Mouse (Mus musculus): ENCODE measurements around the gene Lrrc8b. TPM values are rescaled to one million over a fixed set of nuclear protein-coding genes. Genes with fewer than 3 reads are reported as not detected.

Gene Lrrc8b
- total and polyA plus RNA-seq, 3 experiments = 7.4 to 14.0 TPM; not detected in 1

GRCm38 (mm10) chr5:105477527-105477926, 62.0 kb downstream of the Lrrc8b start:
- no peaks in the 10 kb centered on the region for H3K4me1 ChIP-seq (ENCODE audit: control insufficient read depth in 1 of 2, insufficient read depth in 2 of 2, low read length in 2 of 2)
- H3K9me3 ChIP-seq (replicated peaks; ENCODE audit: insufficient read depth, low read length) = no peaks in the 10 kb centered on the region
- no peak for DNase-seq (ENCODE audit: low read depth, low spot score)
- H3K27ac ChIP-seq (ENCODE audit: control insufficient read depth, low read depth, low read length) = no peak overlapping the region
- H3K4me3 ChIP-seq (ENCODE audit: control insufficient read depth in 1 of 2, insufficient read depth in 1 of 2, low read depth in 2 of 2, low read length in 2 of 2) = no peak overlapping the region
- TF ChIP-seq ETS1 (IDR thresholded peaks at IDR 0.05; ENCODE audit: low read depth, low read length) (no peak), CTCF (IDR thresholded peaks at IDR 0.05 in 2 of 3, conservative IDR thresholded peaks at IDR 0.05 in 1 of 3; ENCODE audit: control insufficient read depth in 1 of 3, insufficient read depth in 1 of 3, low read depth in 2 of 3, low read length in 3 of 3, poor library complexity in 1 of 3, severe bottlenecking in 1 of 3) (no peak), ZC3H11A (IDR thresholded peaks at IDR 0.05; ENCODE audit: low read depth, low read length) (no peak), GATA1 (IDR thresholded peaks at IDR 0.05; ENCODE audit: low read depth, low read length) (no peak), ZKSCAN1 (IDR thresholded peaks at IDR 0.05; ENCODE audit: low read depth, low read length) (no peak)
- no peak overlapping the region for H3K9ac ChIP-seq (ENCODE audit: control insufficient read depth, low read depth, low read length, poor library complexity, severe bottlenecking)
- peaks cover 0 to 7% of the 10 kb centered on the region in 2 experiments; a peak in 2 of 4 replicates for H3K36me3 ChIP-seq (ENCODE audit: control insufficient read depth in 1 of 2, insufficient read depth in 2 of 2, low read length in 2 of 2)
- H3K79me2 ChIP-seq (ENCODE audit: control insufficient read depth, insufficient read depth, low read length, poor library complexity) = no peaks in the 10 kb centered on the region
- H3K27me3 ChIP-seq (ENCODE audit: control insufficient read depth in 1 of 2, insufficient read depth in 2 of 2, low read length in 2 of 2) = no peaks in the 10 kb centered on the region

DNA sequence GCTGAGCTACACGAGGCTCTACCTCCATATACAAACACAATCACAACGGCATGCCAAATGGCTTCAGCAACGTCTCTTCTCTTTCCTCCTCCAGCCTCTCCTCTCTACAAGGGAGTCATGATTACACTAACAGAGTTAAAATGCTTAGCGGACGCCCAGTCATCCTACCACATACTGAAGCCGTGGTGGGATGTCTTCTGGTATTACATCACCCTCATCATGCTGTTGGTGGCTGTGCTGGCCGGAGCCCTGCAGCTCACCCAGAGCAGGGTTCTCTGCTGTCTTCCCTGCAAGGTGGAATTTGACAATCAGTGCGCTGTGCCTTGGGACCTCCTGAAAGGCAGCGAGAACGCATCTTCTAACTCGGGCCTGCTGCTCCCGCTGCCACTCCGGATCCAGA, 64.1 kb downstream of the Lrrc8b start:
- no peak overlapping the region for H3K4me3 ChIP-seq (ENCODE audit: control insufficient read depth in 1 of 2, insufficient read depth in 1 of 2, low read depth in 2 of 2, low read length in 2 of 2)
- H3K79me2 ChIP-seq (ENCODE audit: control insufficient read depth, insufficient read depth, low read length, poor library complexity) = no peaks in the 10 kb centered on the region
- no peaks in the 10 kb centered on the region for H3K9me3 ChIP-seq (replicated peaks; ENCODE audit: insufficient read depth, low read length)
- no peaks in the 10 kb centered on the region for H3K4me1 ChIP-seq (ENCODE audit: control insufficient read depth in 1 of 2, insufficient read depth in 2 of 2, low read length in 2 of 2)
- TF ChIP-seq ELF1 (IDR thresholded peaks at IDR 0.05; ENCODE audit: low read depth, low read length) (no peak), TCF12 (IDR thresholded peaks at IDR 0.05; ENCODE audit: low read depth, low read length) (no peak)
- H3K36me3 ChIP-seq (ENCODE audit: control insufficient read depth in 1 of 2, insufficient read depth in 2 of 2, low read length in 2 of 2) = peaks cover 0 to 5% of the 10 kb centered on the region in 2 experiments; a peak in 2 of 4 replicates
- H3K27ac ChIP-seq (ENCODE audit: control insufficient read depth, low read depth, low read length) = no peak overlapping the region
- no peak for DNase-seq (ENCODE audit: low read depth, low spot score)
- H3K27me3 ChIP-seq (ENCODE audit: control insufficient read depth in 1 of 2, insufficient read depth in 2 of 2, low read length in 2 of 2) = no peaks in the 10 kb centered on the region
- no peak overlapping the region for H3K9ac ChIP-seq (ENCODE audit: control insufficient read depth, low read depth, low read length, poor library complexity, severe bottlenecking)

GRCm38 (mm10) chr5:105480561-105480960, 65.0 kb downstream of the Lrrc8b start:
- no peak for DNase-seq (ENCODE audit: low read depth, low spot score)
- Histone ChIP-seq H3K36me3 (ENCODE audit: control insufficient read depth in 1 of 2, insufficient read depth in 2 of 2, low read length in 2 of 2) (peaks cover 0 to 5% of the 10 kb centered on the region in 2 experiments; a peak in 2 of 4 replicates), H3K27me3 (ENCODE audit: control insufficient read depth in 1 of 2, insufficient read depth in 2 of 2, low read length in 2 of 2) (no peaks in the 10 kb centered on the region), H3K9ac (ENCODE audit: control insufficient read depth, low read depth, low read length, poor library complexity, severe bottlenecking) (no peak overlapping the region), H3K27ac (ENCODE audit: control insufficient read depth, low read depth, low read length) (no peak overlapping the region), H3K4me1 (ENCODE audit: control insufficient read depth in 1 of 2, insufficient read depth in 2 of 2, low read length in 2 of 2) (no peaks in the 10 kb centered on the region), H3K4me3 (ENCODE audit: control insufficient read depth in 1 of 2, insufficient read depth in 1 of 2, low read depth in 2 of 2, low read length in 2 of 2) (no peak overlapping the region), H3K79me2 (ENCODE audit: control insufficient read depth, insufficient read depth, low read length, poor library complexity) (no peaks in the 10 kb centered on the region), H3K9me3 (replicated peaks; ENCODE audit: insufficient read depth, low read length) (no peaks in the 10 kb centered on the region)
- TF ChIP-seq GABPA (IDR thresholded peaks at IDR 0.05; ENCODE audit: low read depth, low read length) (no peak), E2F4 (IDR thresholded peaks at IDR 0.05; ENCODE audit: borderline replicate concordance, low read depth, low read length) (no peak), ETS1 (IDR thresholded peaks at IDR 0.05; ENCODE audit: low read depth, low read length) (no peak), KAT2A (conservative IDR thresholded peaks at IDR 0.05; ENCODE audit: low read depth, low read length) (no peak), SMC3 (IDR thresholded peaks at IDR 0.05; ENCODE audit: low read depth, low read length) (no peak), MAFK (IDR thresholded peaks at IDR 0.05; ENCODE audit: borderline replicate concordance, low read depth, low read length) (no peak), MXI1 (IDR thresholded peaks at IDR 0.05; ENCODE audit: low read depth, low read length) (no peak), ZC3H11A (IDR thresholded peaks at IDR 0.05; ENCODE audit: low read depth, low read length) (no peak)
